Mouse (Mus musculus) neural tube, postnatal 0 days (tissue): ENCODE data around the gene Srp68. TPM values are rescaled to one million over a fixed set of nuclear protein-coding genes. Genes with fewer than 3 reads are reported as not detected.

ENCODE experiments used
- polyA plus RNA-seq: library from polyadenylated mRNA; unstranded; fragments of >200 nt; fragmentation: Nextera tagmentation; extraction: Ambion mirVana; gene quantifications from 2 replicates; pipeline ENCODE4 v1.2.1, GENCODE M21; 2015

The Srp68 gene
- 51.9 and 55.5 TPM in 2 replicates for polyA plus RNA-seq

DNA sequence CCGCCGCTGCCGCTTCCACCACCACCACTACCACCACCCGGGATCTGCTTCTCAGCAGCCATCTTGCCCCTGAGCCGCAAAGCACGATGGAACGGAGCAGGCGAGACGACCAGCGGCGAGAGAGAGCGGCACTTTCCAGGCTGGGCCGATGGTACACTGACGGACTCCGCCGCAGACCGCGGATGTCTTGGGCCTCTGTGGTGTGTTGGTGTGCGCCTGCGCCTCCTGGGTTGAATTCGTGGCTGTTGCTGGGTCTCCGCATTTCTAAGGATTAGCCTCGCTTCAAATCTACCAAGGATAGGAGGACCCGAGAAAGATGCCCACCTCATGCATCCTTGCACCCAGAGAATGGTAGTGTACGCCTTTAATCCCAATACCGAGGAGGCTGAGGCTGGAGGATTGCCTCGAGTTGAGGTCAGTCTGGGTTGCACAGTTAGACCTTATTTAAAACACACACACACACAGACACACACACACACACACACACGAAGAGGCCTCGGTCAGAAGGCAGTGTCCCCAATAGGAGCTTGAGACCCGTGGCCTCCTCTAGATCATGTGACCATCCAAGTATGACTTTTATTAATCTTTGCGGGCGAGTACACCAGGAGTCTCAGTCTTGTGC, at the start of gene Srp68:
Gene Srp68, minus strand, starts transcription at position 173 of the 622 bp plus-strand sequence.

DNA sequence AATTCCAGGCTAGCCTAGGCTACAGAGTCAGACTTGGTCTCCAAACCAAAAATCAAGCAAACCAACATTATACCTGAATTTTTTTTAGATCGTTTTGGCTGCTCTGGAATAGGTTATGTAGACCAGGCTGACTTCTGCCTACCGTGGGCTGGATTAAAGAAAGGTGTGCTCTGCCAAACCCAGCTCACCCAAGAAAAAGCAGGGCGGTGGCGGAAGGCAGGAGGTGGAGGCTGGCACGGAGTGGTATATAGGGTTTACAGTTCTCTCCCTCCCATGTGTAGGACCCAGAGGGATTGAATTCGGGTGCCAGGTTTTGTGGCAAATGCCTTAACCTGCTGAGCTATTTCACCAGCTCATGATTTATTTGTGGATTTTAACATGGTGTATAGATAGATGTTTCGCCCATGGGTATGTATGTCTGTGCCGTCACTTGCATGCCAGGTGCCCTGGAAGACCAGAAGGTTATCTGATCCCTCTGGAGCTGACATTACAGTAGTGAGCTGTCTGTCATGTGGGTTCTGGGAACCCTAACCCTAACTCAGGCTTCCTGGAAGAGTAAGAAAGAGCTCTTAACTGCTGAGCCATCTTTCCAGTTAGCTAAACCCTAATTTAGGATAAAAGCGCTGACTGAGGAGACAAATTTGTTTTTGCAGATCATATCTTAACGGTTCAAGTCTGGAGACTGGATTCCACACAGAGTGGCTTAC, 33.2 kb upstream of the Srp68 start, which contains the start of gene Exoc7:
Gene Exoc7, minus strand, starts transcription at position 215 of the 707 bp plus-strand sequence.

DNA sequence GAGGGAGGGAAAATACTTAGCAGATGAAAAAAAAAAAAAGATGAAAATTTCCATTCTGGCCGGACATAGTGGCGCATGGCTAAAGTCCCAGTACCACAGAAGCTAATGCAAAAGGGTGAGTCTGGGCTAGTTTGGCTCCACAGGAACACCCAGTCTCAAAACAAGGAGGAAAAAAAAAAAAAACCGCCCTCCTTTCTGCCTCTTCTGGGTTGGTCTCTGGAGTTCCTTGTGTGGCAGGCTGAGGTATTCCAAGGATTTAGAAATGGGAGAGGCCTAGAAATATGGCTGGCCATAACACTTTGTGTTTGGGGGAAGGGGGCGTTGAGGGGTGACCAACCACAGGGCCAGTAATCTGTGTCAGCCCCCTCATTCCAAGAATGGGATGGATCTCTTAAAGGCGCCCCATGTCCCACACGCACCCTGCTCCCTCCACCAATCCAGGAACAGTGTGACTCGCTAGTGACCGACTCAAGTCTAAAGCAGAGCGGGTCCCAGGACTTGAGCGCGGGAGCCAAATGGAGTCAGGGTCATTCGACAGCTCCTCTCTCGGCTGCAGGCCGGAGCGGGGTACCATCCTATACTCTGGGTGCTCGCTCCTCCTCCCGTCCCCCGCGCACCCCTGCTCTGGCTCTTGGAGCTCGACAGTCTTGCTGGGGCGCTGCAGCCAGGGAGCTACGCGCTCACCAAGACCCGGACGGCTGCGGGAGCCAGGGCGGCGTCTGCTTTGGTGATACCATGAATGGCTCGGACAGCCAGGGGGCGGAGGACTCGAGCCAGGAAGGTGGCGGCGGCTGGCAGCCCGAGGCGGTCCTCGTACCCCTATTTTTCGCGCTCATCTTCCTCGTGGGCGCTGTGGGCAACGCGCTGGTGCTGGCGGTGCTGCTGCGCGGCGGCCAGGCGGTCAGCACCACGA, 7.0 kb upstream of the Srp68 start, which contains the start of gene Galr2:
Gene Galr2, plus strand, starts transcription at position 189 of the 913 bp plus-strand sequence.

DNA sequence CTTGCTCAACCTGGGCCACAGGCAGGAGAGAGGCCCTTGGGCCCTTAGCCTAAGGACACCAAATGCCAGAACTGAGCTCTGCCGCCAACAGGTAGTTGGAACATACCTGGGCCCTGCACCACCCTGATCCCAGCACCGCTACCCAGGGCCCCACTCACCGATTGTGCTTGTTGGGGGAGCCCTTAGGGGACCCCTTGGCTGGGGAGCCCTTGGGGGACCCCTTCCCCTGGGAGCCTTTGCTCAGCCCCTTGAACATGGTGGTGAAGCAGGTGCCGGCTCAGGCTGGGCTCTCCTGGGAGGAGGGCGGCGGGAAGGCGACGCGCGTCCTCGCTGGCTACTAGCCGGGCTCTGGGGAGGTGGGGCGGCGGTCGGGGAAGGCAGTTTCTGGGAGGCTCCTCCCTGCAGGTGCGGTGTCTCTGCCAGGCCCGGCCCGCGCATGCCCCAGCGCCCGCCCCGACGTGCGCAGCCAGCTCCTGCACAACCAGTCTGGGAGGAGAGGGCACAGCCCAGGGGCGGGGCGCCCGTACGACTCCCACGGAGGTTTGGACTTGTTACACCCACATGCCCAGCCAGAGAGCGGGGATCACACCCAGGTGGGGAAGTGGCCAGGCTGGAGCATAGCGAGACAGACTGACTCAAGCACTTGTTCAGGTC, 36.1 kb downstream of the Srp68 start, which contains the start of gene Evpl:
Gene Evpl, minus strand, starts transcription at position 336 of the 654 bp plus-strand sequence.

DNA sequence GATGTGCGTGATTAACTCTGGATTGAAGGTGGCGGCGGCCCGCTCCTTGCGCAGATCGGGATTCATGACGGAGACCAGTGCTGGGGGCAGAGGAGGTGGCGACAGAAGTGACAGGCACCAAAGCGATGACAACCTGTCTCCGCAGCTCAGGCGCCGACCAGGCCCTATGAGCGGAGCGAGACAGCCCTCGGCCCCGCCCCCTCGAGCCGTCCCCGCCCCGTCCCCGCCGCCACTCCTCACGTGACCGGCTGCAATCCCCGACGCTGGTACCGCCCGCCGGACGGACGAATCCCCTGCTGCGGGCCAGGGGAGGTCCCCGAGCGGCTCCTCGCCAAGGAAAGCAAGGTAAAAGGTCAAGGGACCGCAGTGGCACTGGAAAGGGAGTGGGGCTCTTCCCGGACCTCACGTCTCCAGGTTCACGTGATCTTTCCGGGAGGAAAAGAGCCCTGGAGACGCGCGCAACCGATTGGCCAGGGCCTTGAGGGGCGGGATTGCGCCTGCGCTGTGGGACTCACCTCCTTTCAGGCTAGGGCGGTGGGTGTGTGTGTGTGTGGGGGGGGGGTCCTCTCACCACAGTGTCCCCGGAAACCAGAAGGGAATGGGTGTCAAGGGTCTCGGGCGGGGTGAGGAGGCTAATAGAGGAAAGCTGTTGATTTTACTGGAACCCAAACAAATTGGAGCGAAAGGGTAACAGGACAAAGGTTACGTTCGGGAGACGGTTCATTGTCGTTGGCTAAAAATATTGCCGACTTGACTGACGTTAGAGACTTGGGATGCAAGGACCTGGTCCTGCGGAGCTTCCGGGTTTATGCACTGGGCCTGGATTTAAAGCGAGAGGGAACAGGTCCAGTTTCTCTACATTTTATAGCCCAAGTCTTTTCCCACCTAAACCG, 75.1 kb downstream of the Srp68 start, which contains the start of the genes Ten1 and Acox1:
Gene Ten1, plus strand, starts transcription at position 217 of the 893 bp plus-strand sequence.
Gene Acox1, minus strand, starts transcription at position 407 of the 893 bp plus-strand sequence.

Other genes with a start within 250 kb of the Srp68 start
- 1,032 and 1,124 TPM in 2 replicates for gene H3f3b, start 246.3 kb downstream of the Srp68 start, polyA plus RNA-seq
- 22.2 and 24.0 TPM in 2 replicates for gene Unk, start 243.9 kb downstream of the Srp68 start, polyA plus RNA-seq
- 1.1 and 1.3 TPM in 2 replicates for gene Unc13d, start 196.3 kb downstream of the Srp68 start, polyA plus RNA-seq
- gene Wbp2, start 187.2 kb downstream of the Srp68 start, polyA plus RNA-seq: 202 and 232 TPM in 2 replicates
- 13.7 and 14.9 TPM in 2 replicates for gene Trim47, start 147.0 kb downstream of the Srp68 start, polyA plus RNA-seq
- 3.1 and 3.7 TPM in 2 replicates for gene Trim65, start 143.1 kb downstream of the Srp68 start, polyA plus RNA-seq
- gene Mrpl38, start 135.3 kb downstream of the Srp68 start, polyA plus RNA-seq: 79.1 and 86.5 TPM in 2 replicates
- gene Fbf1, start 106.1 kb downstream of the Srp68 start, polyA plus RNA-seq: 25.2 and 31.7 TPM in 2 replicates
- 56.7 and 57.3 TPM in 2 replicates for gene Ten1, start 75.4 kb downstream of the Srp68 start, polyA plus RNA-seq
- 63.3 and 67.6 TPM in 2 replicates for gene Acox1, start 75.2 kb downstream of the Srp68 start, polyA plus RNA-seq
- 2.0 and 2.2 TPM in 2 replicates for gene Evpl, start 36.1 kb downstream of the Srp68 start, polyA plus RNA-seq
- 0.41 and 0.54 TPM in 2 replicates for gene Galr2, start 6.7 kb upstream of the Srp68 start, polyA plus RNA-seq
- gene Exoc7, start 33.0 kb upstream of the Srp68 start, polyA plus RNA-seq: 102 and 125 TPM in 2 replicates
- 12.5 and 13.7 TPM in 2 replicates for gene Foxj1, start 61.2 kb upstream of the Srp68 start, polyA plus RNA-seq
- gene Rnf157, start 138.8 kb upstream of the Srp68 start, polyA plus RNA-seq: 82.3 and 90.2 TPM in 2 replicates
- gene Ubald2, start 159.9 kb upstream of the Srp68 start, polyA plus RNA-seq: 26.5 and 32.7 TPM in 2 replicates
- gene Qrich2, start 192.0 kb upstream of the Srp68 start, polyA plus RNA-seq: 0.10 TPM in 1 of 2 replicates, not detected in the other
- gene Prpsap1, start 220.0 kb upstream of the Srp68 start, polyA plus RNA-seq: 151 TPM in 2 replicates